24 mouse cellular contexts compared by ENCODE assay signal in the genomic region with DNA sequence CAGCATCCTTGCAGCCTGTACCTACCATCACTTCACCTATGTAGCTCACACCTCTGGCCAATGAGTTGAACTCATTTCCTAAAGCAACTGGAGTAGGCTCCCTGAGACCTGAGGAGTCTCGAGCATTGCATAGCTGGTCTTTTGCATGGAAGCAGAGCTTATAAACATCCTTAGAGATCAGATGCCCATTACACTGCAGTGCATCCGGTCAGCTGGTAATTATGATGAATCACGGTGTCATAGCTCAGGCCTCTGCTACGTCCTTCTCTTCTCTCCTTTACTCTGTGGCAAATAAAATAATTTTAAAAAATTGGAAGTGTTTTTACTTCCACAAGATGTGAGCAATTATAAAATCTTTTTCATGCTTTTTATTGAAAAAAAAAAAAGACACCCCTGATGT.
"Had no signal": no experiment of that assay in that cellular context is flagged by ENCODE, and none has a peak within 500 bp of the region (broad histone marks: within the 10 kb centered on the region; RNA-seq: fewer than 3 reads in every experiment).

No protein-coding gene starts in this region.

- ATAC-seq: hindbrain, embryonic 16.5 days; intestine, embryonic 16.5 days had no signal

- H3K4me1 ChIP-seq: heart, embryonic 10.5 days; hindbrain, embryonic 10.5 days; hindbrain, embryonic 12.5 days; liver, embryonic 13.5 days had no signal

- H3K36me3 ChIP-seq: heart, embryonic 10.5 days; heart, embryonic 12.5 days; hindbrain, embryonic 10.5 days; hindbrain, embryonic 12.5 days; limb, embryonic 10.5 days; limb, embryonic 12.5 days; liver, embryonic 13.5 days had no signal

- H3K4me3 ChIP-seq: heart, embryonic 10.5 days; heart, embryonic 12.5 days; hindbrain, embryonic 10.5 days; hindbrain, embryonic 12.5 days; layer of hippocampus, adult 2 months; left cerebral cortex, adult 2 months; limb, embryonic 10.5 days; limb, embryonic 12.5 days; liver, embryonic 13.5 days had no signal

- H3K27me3 ChIP-seq: heart, embryonic 12.5 days; hindbrain, embryonic 12.5 days; limb, embryonic 12.5 days; liver, embryonic 13.5 days had no signal

- H3K9me3 ChIP-seq: heart, embryonic 10.5 days; heart, embryonic 12.5 days; hindbrain, embryonic 10.5 days; hindbrain, embryonic 12.5 days; limb, embryonic 10.5 days; limb, embryonic 12.5 days; liver, embryonic 13.5 days had no signal

- H3K9ac ChIP-seq: heart, embryonic 12.5 days; hindbrain, embryonic 12.5 days; hindbrain, embryonic 14.5 days; limb, embryonic 12.5 days; liver, embryonic 13.5 days had no signal

- H3K27ac ChIP-seq: heart, embryonic 10.5 days; hindbrain, embryonic 10.5 days; hindbrain, embryonic 12.5 days; hindbrain, embryonic 14.5 days; layer of hippocampus, adult 2 months; left cerebral cortex, adult 2 months; limb, embryonic 10.5 days; limb, embryonic 12.5 days; liver, embryonic 13.5 days had no signal

- H3K4me2 ChIP-seq: heart, embryonic 12.5 days; hindbrain, embryonic 12.5 days; hindbrain, embryonic 14.5 days; limb, embryonic 12.5 days; liver, embryonic 11.5 days; liver, embryonic 13.5 days had no signal

- DNase-seq: gastrocnemius, postnatal 14 days; gastrocnemius, postnatal 36 days; heart, adult 18-20 months; heart, postnatal 10 days; heart, postnatal 4 days; kidney, adult 18-20 months; kidney, adult 8-10 months; kidney, postnatal 10 days; kidney, postnatal 25 days; kidney, postnatal 4 days; liver; liver, embryonic 13.5 days had no signal
